Mouse (Mus musculus): ENCODE data around the gene Dppa4. TPM values are rescaled to one million over a fixed set of nuclear protein-coding genes. Genes with fewer than 3 reads are reported as not detected.
"Not testable (repeated sequence)": the region's sequence is repeated elsewhere in the genome, so short reads cannot be mapped to it uniquely, and the experiment has no call there.

Gene Dppa4
- polyA plus RNA-seq (2017; shearing (Covaris generic)) = not detected

DNA sequence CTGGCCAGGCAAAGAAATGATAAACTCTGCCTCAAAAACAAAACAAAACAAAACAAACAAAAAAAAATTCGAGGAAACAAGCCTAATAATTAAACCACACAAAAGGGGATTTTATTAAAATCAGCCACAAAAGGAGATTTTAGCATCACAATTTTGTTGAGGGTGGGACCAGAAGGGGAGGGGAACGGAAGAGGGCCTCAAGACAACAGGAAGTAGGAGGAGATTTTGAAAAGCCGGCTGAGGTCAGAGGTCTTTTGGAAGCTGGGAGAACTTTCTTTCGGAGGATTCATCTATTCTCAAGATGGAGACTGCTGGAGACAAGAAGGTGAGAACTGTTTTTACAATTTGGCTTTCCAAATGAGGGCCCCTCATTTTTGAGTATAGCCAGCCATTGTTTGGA, at the start of gene Dppa4:
Gene Dppa4, plus strand, starts transcription at position 217 of the 400 bp plus-strand sequence.
- ATAC-seq = no peak

DNA sequence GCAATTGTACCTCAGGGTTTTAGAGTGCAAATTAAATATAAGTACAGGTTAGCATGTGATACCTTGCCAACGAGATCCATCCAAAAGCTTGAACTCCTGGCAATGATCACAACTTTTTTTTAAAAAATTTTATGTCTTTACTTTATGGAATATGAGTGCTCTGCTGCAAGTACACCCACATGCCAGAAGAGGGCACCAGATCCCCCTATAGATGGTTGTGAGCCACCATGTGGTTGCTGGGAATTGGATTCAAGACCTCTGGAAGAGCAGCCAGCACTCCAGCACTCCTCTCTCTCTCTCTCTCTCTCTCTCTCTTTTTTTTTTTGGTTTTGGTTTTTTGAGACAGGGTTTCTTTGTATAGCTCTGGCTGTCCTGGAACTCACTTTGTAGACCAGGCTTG, 48.5 kb upstream of the Dppa4 start:
- ATAC-seq = no peak

GRCm38 (mm10) chr16:48237676-48238075, 45.9 kb upstream of the Dppa4 start:
- no peak for ATAC-seq

- ATAC-seq = no peak
These were observed 36.4 kb upstream of the Dppa4 start for GRCm38 (mm10) chr16:48247044-48247661.

DNA sequence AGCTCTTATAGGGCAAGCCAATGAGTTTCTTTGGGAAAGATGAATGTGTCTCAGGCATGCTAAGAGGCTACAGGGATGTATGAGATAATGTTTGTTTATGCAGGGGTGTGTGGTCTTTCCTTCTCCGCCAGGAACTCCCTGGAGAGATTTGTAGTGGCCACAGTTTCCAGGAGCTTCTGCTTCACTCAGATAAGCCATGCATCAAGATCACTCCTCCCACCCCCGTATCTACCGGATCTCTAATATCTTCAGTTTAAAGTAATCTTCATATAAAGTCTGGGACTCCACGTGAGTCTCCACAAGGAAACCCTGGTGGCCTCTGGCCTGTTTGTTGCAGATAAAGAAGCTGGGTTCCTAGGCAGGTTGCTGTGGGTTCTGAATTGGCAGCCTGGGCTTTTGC, 30.7 kb upstream of the Dppa4 start:
- no peak for ATAC-seq

GRCm38 (mm10) chr16:48254584-48254983, 28.9 kb upstream of the Dppa4 start:
- ATAC-seq = no peak

GRCm38 (mm10) chr16:48259519-48259918, 24.0 kb upstream of the Dppa4 start:
- no peak for ATAC-seq

- ATAC-seq = no peak
These were observed 20.6 kb upstream of the Dppa4 start for GRCm38 (mm10) chr16:48262901-48263300.

DNA sequence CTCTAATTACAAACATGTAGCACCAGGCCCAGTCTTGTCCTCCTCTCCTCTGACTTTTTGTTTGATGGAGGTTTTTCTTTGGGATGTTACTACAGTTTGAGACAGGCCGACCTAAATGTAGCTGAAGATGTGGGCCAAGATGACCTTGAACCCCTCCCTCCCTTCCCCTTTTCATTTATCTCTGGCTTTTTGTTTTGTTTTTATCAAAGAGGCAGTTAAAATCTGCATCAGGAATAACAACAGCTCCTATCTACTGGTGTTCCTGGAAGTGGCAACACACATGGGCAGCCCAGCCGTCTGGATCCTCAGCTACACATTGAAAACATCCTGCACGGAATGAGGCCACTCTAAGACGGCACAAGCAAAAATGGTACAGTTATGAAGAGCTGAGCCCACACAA, 17.7 kb upstream of the Dppa4 start:
- ATAC-seq = no peak

DNA sequence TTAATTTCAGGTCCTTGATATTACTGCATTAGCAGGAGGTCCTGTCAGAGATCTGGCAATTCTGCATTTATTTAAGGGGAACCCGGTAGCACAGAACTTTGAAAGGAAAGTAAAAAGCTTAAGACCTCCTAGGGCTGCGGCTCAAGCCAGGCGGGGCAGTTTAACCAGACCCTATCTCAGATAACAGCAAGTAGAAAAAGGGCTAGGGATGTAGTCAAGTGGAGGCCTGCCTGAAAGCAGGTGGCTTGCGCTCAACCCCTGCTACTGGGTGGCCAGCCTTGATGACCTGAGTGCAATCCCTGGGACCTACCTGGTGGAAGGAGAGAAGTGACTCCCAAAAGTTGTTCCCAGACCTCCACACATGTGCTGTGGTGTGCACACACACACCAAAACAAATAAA, 6.6 kb upstream of the Dppa4 start:
- no peak for ATAC-seq

GRCm38 (mm10) chr16:48280883-48281282, 2.6 kb upstream of the Dppa4 start:
- ATAC-seq = no peak

- no peak for ATAC-seq
These were observed 732 bp upstream of the Dppa4 start for GRCm38 (mm10) chr16:48282801-48283200.

DNA sequence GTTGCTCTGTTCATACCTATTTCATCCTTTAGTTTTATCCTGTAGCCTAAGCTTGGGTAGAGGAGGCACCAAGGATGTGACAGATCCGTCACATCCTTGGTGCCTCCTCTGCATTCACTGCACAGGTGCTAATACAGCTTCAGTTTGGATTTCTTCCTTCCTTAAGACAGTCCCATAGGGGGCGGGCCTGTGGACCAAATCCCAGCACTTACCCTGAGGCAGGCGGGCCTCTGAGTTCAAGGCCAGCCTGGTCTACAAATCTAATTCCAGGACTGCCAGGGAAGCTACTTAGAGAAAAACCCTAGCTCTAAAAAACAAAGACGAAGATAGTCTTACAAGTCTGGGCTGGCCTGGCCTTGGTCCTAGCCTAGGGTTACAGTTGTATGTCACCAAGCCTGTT, 2.0 kb downstream of the Dppa4 start:
- ATAC-seq = no peak

DNA sequence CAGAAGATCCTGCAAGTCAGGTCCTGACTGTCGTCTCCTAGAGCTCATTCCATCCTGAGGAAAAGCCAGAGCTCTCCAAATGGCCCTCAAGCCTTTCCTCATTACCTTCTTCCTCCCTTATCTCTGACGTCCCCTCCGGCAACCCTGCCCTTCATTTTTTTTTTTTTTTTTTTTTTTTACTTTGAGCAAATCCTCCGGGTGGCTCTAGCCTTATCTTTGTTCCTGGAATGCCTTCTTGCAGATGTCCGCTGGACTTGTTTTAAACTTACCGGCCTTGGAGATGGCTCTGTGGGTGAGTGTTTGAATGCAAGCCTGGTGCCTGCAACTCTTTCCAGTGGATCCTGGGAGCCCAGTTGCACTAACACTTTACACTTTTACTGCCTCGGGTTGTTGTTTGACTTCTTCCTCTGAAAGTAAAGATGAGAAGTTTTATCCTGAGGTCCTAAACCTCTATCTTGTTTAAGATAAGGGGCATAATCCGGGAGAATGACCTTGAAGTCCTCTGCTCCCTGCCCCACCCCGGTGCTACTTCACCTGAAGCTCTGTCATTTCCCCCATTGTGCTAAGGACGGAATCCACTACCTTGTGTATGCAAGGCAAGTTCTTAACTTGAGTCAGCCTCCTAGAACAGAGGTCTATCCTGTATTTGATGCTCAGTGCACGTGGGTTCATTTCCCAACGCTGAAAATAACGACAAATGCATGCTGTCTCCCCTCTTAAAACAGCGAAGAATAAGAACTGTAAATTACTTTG, 14.0 kb downstream of the Dppa4 start:
- ATAC-seq = no peak

GRCm38 (mm10) chr16:48299884-48300283, 16.4 kb downstream of the Dppa4 start:
- ATAC-seq = no peak

DNA sequence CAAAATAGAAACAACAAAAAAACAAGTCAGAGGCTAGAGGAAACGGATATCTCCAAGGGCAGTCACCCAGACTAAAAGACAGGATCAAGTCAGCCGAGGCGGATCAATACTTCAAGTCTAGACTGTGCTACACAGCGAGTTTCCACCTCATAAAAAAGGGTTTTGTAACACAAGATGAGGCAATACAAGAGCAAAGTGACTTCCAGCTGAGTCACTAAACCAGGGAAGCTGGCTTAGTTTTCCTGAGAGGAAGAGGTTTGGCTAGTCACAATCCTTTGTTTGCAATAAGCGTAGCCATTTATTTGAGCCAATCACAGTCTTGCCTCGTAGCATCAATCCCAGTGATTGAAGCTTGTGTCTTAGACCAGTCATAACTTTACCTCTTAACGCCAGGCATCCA, 20.0 kb downstream of the Dppa4 start, which contains the start of gene Dppa2:
Gene Dppa2, plus strand, starts transcription at position 400 of the 400 bp plus-strand sequence.
- ATAC-seq = no peak

- no peak for ATAC-seq
These were observed 20.4 kb downstream of the Dppa4 start for GRCm38 (mm10) chr16:48303983-48304382.

DNA sequence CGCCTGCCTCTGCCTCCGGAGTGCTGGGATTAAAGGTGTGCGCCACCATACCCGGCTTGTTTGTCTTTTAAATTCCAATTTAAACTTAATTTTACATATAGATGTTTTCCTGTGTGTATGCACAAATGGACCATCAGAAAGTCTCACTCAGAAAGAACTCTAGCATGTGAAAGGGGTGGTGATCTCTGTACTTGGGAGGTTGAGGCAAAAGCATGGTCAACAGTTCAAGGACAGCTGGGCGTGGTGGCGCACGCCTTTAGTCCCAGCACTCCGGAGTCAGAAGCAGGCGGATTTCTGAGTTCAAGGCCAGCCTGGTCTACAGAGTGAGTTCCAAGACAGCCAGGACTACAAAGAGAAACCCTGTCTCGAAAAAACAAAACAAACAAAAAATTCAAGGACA, 25.4 kb downstream of the Dppa4 start:
- not testable (repeated sequence) for ATAC-seq

GRCm38 (mm10) chr16:48309912-48310630, 26.5 kb downstream of the Dppa4 start:
- no peak for ATAC-seq

GRCm38 (mm10) chr16:48315294-48315693, 31.8 kb downstream of the Dppa4 start:
- no peak for ATAC-seq

- ATAC-seq = no peak
These were observed 37.2 kb downstream of the Dppa4 start for GRCm38 (mm10) chr16:48320781-48321180.

GRCm38 (mm10) chr16:48323133-48323532, 39.6 kb downstream of the Dppa4 start:
- ATAC-seq = no peak

- ATAC-seq = no peak
These were observed 40.2 kb downstream of the Dppa4 start for GRCm38 (mm10) chr16:48323602-48324345.
